Mouse (Mus musculus) spleen, adult 2 months (tissue): ENCODE results near the gene Wdfy3.

Experiments
- CTCF ChIP-seq: fragments of 200-500 bp; IDR thresholded peaks from 2 replicates; pipeline ENCODE4 v1.5.1; 2011; ENCODE audit warnings: mild to moderate bottlenecking, inconsistent platforms; ENCODE audit not compliant: insufficient read depth, insufficient read length, insufficient replicate concordance; ENCODE audit errors: extremely low read depth
- POLR2A ChIP-seq: fragments of 200-500 bp; IDR thresholded peaks from 2 replicates; pipeline ENCODE4 v1.6.1; 2011; ENCODE audit warnings: low read depth, low read length, inconsistent platforms

DNA sequence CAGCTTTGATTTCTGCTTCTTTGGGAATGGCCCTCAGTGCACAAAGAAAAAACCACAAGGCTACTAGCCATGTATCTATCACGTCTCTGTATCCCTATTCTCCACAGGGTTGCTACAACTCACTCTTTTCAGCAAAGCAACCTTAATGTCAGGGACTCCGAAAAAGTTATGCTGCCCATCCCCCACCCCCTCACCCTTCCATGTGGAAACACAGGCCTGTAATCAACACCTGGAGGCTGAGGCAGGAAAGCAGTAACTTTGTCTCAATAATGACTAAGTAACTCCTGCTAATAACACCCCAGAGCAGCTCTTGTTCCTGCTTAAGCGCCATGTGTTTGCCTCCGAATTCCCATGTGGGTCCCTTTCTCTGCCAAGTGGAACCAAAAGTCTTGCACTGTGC lies 17.3 kb downstream of the Wdfy3 start:
- TF ChIP-seq CTCF, result no peak
- TF ChIP-seq POLR2A, result no peak
